Mouse (Mus musculus) sigmoid colon, adult 10 weeks (tissue): Measurements from ENCODE around the gene Cyp2t4. TPM values are rescaled to one million over a fixed set of nuclear protein-coding genes. Genes with fewer than 3 reads are reported as not detected.

Experiments
- polyA plus RNA-seq: library from polyadenylated mRNA; stranded (reverse); fragments of 350-450 nt; fragmentation: Illumina TruSeq; extraction: RNeasy Lipid Tissue Mini Kit (QIAGEN cat#74804); gene quantifications from one replicate; pipeline ENCODE4 v1.2.3, GENCODE M21; 2014; ENCODE audit warnings: low read depth, low replicate concordance

Gene Cyp2t4
- polyA plus RNA-seq, result not detected

GRCm38 (mm10) chr7:27153205-27153764 is at the start of gene Cyp2t4:
TSS of gene Cyp2t4 (plus strand) at chr7:27153714.

GRCm38 (mm10) chr7:27119676-27120075 is 33.8 kb upstream of the Cyp2t4 start, which contains the start of gene Cyp2f2:
TSS of gene Cyp2f2 (plus strand) at chr7:27119909.

GRCm38 (mm10) chr7:27166614-27167474 is 13.3 kb downstream of the Cyp2t4 start, which contains the start of gene Egln2:
TSS of gene Egln2 (minus strand) at chr7:27166802.

GRCm38 (mm10) chr7:27178324-27179216 is 25.1 kb downstream of the Cyp2t4 start, which contains the start of gene Rab4b:
TSS of gene Rab4b (minus strand) at chr7:27178896.

GRCm38 (mm10) chr7:27180837-27181695 is 27.6 kb downstream of the Cyp2t4 start, which contains the start of the genes Gm21983 and Mia:
TSS of gene Gm21983 (minus strand) at chr7:27181086.
TSS of gene Mia (minus strand) at chr7:27181157.

GRCm38 (mm10) chr7:27195681-27196611 is 42.4 kb downstream of the Cyp2t4 start, which contains the start of the genes BC024978 and Snrpa:
TSS of gene BC024978 (plus strand) at chr7:27195781.
TSS of gene Snrpa (minus strand) at chr7:27196271.

Other genes starting within 250 kb of the Cyp2t4 start
- not detected for gene Cyp2a22, start 214.3 kb upstream of the Cyp2t4 start, polyA plus RNA-seq
- 0.25 TPM for gene Cyp2a12, start 124.6 kb upstream of the Cyp2t4 start, polyA plus RNA-seq
- 3.7 TPM for gene Cyp2f2, start 33.8 kb upstream of the Cyp2t4 start, polyA plus RNA-seq
- gene Egln2, start 13.1 kb downstream of the Cyp2t4 start, polyA plus RNA-seq, result 7.7 TPM
- 5.2 TPM for gene Rab4b, start 25.2 kb downstream of the Cyp2t4 start, polyA plus RNA-seq
- not detected for gene Gm21983, start 27.4 kb downstream of the Cyp2t4 start, polyA plus RNA-seq
- gene Mia, start 27.4 kb downstream of the Cyp2t4 start, polyA plus RNA-seq, result not detected
- gene BC024978, start 42.1 kb downstream of the Cyp2t4 start, polyA plus RNA-seq, result 7.2 TPM
- gene Snrpa, start 42.6 kb downstream of the Cyp2t4 start, polyA plus RNA-seq, result 4.7 TPM
- 2.8 TPM for gene Itpkc, start 74.9 kb downstream of the Cyp2t4 start, polyA plus RNA-seq
- gene Coq8b, start 79.3 kb downstream of the Cyp2t4 start, polyA plus RNA-seq, result 0.54 TPM
- gene Numbl, start 104.7 kb downstream of the Cyp2t4 start, polyA plus RNA-seq, result 0.50 TPM
- gene Ltbp4, start 184.0 kb downstream of the Cyp2t4 start, polyA plus RNA-seq, result 2.3 TPM
- gene Shkbp1, start 202.3 kb downstream of the Cyp2t4 start, polyA plus RNA-seq, result 2.5 TPM
- gene Gm20479, start 203.7 kb downstream of the Cyp2t4 start, polyA plus RNA-seq, result not detected